Mouse (Mus musculus) urinary bladder, adult 18-20 months (tissue): Measurements from ENCODE around the gene Slc16a12.
A peak's percentile ranks its signal among the peaks of the same experiment; 100 is the strongest.

Experiments used
- DNase-seq, 2 experiments: peaks; one replicate each; pipeline ENCODE4 v3.0.0; 2022; ENCODE audit warnings: low spot score in 2 of 2, mixed read lengths in 2 of 2

The Slc16a12 gene

DNA sequence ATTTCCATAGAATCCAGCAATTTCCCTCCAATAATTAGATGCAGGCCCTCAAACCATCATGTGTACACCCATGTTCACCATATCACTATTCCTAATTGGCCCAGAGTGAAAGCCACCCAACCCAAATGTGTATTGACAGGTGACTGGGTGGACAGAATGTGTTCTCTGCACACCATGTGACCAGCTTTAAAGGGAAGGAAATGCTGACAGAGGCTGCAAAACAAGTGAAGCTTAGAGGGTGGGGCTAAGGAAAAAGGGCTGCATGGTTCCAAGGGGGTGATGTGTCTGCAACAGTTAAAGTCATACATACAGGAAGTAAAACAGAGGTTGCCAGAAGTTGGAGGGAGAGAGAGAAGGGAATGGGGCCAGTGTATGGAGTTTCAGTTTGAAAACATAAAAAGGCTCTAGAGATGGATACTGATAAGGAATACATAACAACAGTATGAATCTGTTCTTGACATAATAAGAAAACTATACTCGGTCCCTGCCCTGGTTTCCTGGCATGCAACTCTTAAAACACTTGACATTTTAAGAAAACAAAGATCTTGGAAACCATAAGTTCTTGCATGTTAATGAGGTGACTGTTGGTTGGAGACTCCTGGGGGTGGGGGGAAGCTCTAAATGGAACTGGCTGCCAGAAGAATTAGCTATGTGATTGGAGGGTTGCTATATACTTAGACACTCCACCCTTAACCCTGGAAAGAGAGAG lies 20.7 kb downstream of the Slc16a12 start:
- no peak for DNase-seq

DNA sequence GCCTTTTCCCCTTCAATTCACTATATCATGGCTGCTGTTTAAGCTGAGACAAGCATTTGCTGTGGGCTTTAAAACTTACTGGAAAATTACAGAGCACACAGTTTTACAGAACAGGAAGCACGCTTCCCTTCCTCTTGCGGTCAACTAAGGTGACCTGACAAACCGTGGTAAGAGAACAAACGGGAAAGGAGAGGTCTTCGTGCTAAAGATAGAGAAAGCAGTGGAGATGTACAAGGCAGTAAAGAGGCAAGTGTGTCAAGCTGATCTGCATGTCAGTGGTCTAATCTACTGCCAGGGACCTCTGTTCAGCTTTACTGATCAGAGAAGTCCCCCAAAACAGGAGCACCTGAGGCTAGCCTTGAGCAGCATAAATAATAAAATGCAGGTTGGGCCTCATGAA lies 21.7 kb downstream of the Slc16a12 start:
- DNase-seq, result no peak

DNA sequence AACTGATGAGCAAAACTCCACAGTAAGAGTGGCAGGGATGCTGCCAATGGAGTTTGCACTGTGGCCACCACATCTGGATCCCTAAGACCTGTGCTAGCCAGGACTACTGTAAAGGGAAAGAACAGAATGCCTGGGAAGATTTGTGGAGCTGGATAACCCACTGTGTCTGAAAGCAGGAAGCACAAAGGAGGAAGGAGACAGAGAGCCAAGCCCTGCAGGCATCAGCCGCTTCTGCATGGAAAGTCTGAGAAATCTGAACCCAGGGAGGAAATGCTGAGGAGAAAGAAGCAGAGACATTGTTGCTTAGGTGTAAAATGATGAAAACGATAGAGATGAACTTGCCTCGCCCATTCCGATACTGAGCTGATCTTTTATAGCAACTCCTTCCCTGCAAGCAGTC lies 22.5 kb downstream of the Slc16a12 start:
- no peak for DNase-seq

DNA sequence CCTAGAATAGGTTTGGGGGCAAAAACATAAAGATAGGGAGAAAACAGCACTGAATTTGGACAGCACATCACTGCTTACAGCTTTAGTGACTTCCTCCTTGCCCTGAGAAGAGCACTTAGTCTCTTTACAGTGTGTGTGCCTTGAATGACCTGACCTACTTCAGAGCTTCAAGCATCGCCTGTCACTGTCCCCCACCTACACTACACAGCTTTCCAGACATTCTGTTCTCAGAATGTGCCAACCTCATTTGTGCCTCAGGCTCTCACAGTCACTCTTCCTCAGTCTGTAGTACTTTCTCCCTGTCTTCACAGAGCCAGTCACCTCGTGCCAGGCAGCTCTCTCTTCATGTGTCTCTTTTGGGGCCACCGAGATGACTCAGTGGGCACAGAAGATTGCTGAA lies 24.5 kb downstream of the Slc16a12 start:
- no peak for DNase-seq

DNA sequence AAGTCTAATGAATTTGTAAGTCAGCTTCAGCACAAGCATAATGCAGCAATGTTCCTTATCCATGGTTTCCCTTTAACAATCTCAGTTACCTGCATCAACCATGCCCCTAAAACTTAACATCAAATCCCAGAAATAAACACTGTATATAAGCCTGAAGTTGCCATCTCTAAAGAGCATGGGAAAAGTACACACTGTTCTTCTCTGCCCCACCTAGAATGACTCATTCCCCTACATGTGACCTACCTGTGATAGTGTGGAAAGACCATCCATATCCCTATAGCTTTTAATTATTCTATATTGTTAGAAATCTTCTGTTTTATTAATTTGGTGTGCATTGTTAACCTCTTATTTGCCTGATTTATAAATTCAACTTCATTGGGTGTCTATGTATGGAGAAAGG lies 27.0 kb downstream of the Slc16a12 start:
- no peak for DNase-seq

DNA sequence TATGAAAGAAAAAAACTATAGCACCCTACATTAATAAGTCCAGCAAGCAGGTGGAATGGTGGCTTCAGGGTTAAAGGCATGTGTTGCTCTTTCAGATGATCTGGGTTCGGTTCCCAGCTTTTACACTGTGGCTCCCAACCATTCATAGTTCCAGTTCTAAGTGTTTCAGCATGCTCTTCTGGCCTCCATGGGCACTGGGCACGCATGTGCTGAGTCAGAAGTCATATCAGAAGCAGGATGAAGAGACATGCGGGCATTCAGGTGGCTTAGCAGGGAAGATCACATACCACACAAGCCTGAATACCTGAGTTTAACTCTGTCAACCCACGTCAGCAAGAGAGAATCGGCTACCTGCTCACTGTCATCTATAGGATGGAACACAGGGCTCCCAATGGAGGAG lies 28.1 kb downstream of the Slc16a12 start:
- DNase-seq, result no peak

DNA sequence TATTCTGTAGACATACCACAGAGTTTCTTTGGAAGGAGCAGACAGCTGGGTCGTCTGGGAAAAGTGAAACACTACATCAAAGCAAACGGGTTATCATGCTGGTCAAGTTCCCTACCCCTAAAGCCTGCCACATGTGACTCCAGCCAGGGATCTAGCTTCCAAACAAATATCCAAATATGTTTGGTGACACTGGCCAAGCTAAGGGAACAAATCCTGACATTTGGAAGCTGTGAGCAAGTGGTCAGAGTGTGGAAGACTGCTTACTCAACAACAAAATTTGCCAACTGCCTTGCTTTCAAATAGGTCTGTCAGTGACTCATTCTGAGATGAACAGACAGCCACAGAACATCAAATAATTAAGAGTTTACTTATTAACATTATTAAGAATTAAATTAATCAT lies 28.6 kb downstream of the Slc16a12 start:
- DNase-seq, result no peak

DNA sequence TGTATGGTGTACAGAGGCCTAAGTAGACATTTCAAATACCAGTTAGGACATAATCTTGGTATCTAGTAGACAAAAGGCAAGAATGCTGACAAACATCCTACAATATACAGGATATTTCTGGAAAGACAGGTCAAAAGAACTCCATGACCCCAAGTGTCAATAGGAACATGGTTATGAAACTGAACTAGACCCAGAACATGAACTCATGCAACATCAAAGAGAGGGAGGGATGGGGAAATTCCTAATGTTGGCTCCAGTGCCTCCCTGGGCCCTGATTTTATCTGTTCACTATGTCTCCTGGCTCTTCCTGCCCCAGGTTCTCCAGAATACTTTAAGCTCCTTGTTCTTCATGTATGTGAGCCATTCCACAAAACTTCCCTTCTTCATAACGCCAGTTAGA lies 31.2 kb downstream of the Slc16a12 start:
- no peak for DNase-seq

DNA sequence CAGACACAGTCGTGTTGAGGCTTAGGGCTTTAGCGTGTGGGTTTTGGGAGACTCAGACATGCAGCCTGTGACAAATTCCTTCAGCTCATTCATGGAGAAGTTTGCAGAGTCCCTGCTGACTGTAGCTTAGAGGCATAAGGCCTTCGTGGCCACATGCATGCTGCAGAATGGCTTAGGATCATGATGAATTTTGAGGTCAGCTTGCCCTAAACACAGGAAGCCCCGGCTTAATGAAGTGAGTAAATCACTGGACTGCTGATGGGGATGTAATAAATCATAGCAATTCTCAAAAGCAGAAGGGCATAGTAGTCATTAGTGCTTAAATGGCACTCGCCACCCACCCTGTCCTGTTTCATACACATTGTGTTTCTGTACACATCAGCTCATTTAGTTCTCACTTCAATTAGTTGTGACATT lies 32.8 kb downstream of the Slc16a12 start:
- no peak for DNase-seq

DNA sequence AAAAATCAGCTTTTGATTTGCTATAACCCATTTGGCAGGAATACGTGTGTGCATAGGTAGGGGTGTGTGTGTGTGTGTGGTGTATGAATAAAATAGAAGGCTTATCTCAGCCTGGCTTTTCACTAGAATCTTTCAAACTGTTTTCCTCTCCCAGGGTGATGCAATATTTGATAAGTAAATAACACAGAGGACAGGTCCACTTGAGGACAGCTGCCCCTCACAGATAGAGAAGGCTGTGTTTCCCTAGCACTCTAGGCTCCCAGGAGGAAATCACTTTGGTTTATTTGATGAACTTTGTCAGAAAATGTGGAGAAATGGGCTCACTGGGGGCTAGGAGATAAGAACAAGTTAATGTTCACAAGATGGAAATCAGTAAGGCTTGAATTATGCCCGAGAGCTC lies 35.0 kb downstream of the Slc16a12 start:
- no peak for DNase-seq

DNA sequence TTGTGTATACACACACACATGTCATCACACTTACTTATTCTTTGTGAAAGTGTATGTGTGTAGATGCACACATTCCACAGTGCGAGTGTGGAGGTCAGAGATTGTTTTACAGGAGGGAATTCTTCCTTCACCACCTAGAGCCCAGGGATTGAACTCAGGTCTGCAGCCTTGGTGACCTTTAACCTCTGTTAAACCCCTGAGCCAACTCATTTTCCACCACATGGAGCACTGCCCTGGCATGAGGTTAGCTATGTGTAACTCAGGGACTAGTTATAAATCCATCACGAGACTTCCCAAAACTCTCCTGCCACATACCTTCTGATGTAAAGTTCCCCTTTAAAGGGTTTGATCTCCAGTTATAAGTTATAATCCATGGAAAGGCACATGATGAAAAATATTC lies 38.9 kb downstream of the Slc16a12 start:
- DNase-seq, result no peak

DNA sequence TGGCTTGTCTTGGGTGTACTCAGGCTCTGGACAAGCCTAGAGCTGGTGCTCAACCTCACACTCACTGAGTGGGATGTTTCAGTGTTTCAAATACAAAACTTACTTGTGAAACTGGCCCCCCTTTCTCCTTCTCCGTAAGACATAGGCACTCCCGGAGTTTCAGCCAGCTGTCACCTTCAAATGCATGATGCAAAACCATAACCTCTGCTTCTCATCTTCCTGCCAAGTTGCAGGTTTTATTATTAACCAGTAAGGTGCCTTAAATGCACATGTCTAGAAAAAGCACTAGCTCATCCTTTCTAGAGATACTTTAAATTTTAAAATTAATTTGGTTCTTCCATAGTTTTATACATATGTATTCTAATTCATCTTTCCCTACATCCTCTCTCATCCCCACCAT lies 39.5 kb downstream of the Slc16a12 start:
- DNase-seq, result no peak

DNA sequence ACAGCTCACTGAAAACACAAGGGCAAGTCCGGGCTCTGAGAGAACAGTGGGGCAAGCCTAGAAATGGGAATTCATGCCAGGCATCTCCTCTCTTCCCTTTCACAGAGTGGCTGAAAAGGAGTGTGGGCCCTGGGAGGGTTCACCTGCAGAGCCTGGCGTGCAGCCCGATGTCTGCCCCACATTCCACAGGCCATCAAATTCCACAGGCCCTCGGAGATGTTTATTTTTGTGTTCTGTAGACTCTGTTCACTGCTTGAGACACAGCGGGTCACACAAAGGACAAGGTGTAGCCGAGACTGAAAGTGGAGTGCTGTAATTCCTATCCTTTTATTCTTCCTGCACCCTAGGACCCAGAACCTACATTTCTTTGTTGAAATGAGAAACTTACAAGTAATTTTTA lies 40.8 kb downstream of the Slc16a12 start:
- DNase-seq, result no peak

DNA sequence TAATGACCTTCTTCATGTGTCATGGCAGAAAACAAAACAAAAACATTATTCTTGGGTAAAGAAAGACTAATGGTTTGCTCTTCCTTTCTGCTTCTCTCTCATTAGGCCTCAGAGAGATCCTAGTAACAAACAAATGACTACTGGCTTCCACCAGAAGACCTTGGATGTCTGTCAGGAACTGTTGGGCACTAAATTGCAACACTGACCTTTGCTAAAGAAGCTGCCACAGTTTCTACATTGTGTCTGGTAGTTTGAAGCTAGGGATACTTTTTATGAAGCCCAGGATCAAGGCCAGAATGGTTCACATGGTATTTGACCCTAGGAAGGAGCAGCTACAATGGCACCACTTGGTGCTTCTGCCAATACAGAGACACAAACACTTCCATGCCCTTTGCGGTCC lies 41.9 kb downstream of the Slc16a12 start:
- DNase-seq, result no peak

DNA sequence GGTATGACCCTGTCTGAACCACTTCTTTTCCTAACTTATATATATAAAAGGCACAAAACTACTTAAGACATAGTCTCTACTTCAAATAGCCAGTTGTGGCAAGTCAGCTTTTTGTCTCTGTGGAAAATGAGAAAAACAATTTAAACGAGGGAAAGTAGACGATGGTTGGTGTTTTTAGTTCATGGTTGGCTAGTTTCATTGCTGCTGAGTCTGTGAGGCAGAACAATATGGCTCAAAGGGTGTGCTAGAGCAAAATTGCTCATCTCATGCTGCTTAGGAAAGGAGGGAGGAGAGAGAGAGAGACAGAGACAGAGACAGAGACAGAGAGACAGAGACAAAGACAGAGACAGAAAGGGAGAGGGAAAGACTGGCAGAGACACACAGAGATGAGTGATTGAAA lies 47.8 kb downstream of the Slc16a12 start:
- DNase-seq, result no peak

DNA sequence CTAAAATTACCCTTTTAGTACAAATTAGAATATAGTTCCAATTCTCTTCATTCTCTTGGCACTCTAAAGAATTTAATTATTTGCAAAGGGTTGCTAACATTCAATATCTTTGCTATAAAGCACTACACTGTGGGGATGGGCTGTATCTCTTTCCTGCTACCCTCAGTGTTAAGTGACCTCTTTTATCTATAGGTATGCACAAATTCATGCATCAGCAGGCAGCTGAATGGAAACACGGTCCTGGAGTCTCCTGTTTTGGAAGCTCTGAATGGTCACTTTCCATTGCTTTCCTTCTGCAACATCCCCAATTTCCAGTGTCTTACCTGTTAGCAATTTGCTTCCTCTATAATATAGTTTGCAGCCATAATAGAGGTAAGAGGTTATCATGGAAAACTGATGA lies 48.2 kb downstream of the Slc16a12 start:
- DNase-seq, result no peak

DNA sequence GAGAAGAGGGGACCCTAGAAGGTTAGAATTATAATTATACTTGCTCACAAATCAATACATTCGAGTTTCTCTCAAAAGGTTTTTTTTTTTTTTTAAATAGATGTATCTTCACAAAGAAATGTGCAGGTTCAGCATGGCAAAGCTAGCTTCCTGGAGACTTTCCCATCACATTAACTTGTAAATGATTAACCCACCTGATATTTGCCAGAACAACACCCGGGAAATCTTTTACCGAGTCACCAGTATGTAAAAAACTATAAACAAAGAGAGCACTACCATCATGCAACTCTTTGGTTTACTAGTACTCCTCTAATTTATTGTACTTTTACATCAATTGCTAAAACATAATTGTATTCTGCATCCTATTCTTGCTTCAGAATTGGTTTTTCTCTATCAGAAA lies 48.7 kb downstream of the Slc16a12 start:
- DNase-seq, result no peak

DNA sequence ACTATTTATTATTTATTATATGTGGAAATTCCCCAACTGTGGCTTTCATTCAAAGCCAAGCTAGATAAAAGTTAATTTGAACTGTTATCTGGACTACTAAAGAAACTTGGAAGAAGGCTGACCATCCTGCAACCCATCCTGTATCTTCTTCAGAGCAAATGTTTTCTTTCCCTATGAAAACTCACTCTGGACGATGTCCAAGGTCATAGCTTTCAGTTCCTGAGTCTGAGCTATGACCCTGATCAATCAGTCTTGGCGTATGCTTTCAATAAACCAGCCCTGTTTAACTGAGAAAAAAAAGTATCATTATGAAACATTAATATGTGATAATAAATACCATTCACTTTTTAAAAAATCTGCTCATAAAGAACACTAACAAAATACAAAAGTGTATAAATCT lies 49.6 kb downstream of the Slc16a12 start:
- DNase-seq, result no peak

DNA sequence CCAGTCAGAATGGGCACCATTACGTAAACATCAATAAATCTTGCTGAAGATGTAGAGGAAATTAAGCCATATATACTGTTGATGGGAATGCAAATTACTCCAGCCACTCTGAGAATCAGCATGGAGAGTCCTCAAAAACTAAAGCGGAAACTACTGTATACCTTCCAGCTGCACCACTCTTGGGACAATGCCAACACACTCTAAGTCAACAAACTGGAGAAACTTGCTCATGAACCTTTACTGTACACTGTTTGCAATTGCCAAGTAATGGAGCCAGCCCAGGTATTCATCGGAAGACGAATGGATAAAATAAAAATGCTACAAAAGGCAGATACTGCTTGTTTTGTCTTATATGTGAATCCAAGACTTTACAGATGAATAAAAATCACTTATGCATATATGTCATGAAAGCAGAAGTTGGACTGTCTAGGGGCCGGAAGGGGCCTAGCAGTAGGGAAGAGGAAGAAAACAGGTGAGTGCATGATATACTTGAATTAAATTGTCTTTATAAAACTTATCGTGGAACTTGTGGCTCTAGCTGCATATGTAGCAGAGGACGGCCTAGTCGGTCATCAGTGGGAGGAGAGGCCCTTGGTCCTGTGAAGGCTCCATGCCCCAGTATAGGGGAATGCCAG lies 50.6 kb downstream of the Slc16a12 start:
- DNase-seq, result peak in 1 of 2 experiments; percentile 14

DNA sequence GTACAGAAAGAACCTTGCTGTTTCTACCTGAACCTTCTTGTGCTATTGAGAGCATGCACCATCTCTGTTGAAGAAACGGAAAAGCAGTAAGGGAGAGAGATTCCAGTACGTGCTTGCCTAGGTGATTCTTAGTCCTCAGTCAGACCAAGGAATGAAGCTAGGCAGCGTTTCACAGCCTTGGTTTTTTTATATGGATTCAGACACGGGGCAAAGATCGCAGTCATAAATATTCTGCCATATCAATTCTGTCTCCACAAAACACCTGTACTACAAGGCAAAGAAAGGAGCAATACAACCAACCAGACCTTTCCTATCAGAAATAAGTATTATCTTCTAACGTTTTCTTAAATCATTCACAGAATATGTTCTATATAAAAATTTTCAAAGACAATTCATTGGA lies 55.7 kb downstream of the Slc16a12 start:
- no peak for DNase-seq

DNA sequence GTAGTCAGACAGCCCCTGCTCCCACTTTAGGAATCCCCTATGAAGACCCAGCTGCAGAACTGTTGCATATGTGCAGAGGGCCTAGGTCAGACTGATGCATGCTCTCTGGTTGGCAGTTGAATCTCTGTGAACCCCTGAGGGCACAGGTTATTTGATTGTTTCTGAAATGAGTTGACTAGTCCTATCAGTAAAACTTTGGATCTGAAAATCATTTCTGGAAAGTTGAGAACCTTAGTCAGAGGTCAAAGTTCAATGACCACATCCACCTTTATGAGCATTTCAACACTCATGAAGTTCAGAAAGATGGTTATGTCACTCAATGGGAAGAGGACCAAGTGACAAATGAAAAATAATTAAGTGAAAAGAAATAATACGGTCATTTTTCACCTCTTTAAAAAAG lies 61.6 kb downstream of the Slc16a12 start:
- no peak for DNase-seq

DNA sequence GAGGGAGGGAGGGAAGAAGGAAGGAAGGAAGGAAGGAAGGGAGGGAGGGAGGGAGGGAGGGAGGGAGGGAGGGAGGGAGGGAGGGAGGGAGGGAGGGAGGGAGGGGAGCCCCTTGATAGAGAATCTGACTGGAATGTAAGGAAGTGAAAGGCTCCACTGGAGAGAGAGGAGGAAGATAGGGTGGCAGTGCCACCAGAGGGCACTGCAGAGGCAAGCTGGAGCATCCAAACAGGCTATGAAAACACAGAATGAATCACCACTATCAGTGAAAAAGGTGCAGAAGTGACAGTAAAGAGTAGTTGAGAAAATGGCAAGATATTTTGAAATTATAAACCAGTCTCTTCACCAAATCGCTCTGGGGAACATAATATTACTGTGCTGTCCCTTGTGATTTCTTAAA lies 62.2 kb downstream of the Slc16a12 start:
- peak; percentile 6 to 19 for DNase-seq

DNA sequence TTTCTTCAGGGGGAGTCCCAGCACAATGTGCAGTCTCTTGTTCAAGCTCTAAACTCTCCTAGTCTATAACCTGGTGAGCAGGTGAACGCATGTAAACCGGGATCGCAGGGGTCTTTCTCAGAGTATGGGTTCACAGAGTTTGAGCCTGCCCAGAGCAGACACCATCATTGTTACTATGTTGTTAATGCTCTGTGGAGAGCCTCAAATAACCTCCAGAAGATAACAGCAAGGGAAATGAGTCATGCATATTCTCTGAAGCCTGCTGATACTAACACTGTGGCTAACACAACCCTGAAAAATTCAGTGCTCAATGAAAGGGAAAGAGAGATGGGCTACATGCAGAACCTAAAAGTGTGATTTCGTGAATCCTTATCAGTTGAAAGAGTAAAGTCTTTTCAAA lies 68.7 kb downstream of the Slc16a12 start:
- no peak for DNase-seq

DNA sequence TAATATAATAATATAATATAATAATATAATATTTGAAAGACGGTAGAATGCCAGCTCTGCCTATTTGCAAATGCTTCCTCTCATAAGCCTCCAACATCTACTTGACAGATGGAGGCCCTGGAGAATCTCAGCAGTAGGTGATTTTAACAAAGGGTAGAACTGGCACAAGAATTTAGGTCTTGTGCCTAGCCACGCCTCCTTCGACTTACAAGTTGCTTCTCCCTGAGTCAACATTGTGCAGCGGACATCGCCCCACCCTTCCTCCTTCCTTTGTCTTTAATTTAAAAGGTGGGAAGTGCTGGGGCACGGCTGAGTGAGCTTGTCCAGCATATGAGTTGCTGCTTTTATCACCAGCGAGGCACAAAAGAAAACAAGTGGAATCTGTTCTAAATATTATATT lies 73.6 kb downstream of the Slc16a12 start:
- no peak for DNase-seq
